Mouse (Mus musculus): ENCODE results near the gene Trub1. TPM values are rescaled to one million over a fixed set of nuclear protein-coding genes. Genes with fewer than 3 reads are reported as not detected.
A peak's percentile ranks its signal among the peaks of the same experiment; 100 is the strongest.

The Trub1 gene
- polyA plus RNA-seq, 1 experiment from 2014 or later, result 29.2 TPM

- WGBS, result 70% methylated on average over 25 of the region's 25 CpGs
- Histone ChIP-seq H3K27me3 (ENCODE audit: insufficient read depth, low read length) (no peaks in the 10 kb centered on the region), H3K9me3 (ENCODE audit: low read depth, low read length) (no peaks in the 10 kb centered on the region), H3K4me2 (no peak overlapping the region), H3K27ac (ENCODE audit: low read depth) (no peak overlapping the region), H3K4me3 (ENCODE audit: low read depth, low read length) (no peak overlapping the region), H3K36me3 (ENCODE audit: insufficient read depth) (no peaks in the 10 kb centered on the region), H3K9ac (no peak overlapping the region), H3K4me1 (ENCODE audit: insufficient read depth) (peaks cover 14% of the 10 kb centered on the region)
- no peak for TF ChIP-seq CTCF (IDR thresholded peaks at IDR 0.05; ENCODE audit: low read depth)
- ATAC-seq (ENCODE audit: insufficient read depth) (no peak), DNase-seq (peak; percentile 18)
These were observed 52.6 kb downstream of the Trub1 start for GRCm38 (mm10) chr19:57505048-57505932.

GRCm38 (mm10) chr19:57506591-57506990 is 53.9 kb downstream of the Trub1 start:
- Histone ChIP-seq H3K9me3 (ENCODE audit: low read depth, low read length) (no peaks in the 10 kb centered on the region), H3K4me2 (no peak overlapping the region), H3K36me3 (ENCODE audit: insufficient read depth) (no peaks in the 10 kb centered on the region), H3K27me3 (ENCODE audit: insufficient read depth, low read length) (no peaks in the 10 kb centered on the region), H3K4me3 (ENCODE audit: low read depth, low read length) (no peak overlapping the region), H3K9ac (no peak overlapping the region), H3K4me1 (ENCODE audit: insufficient read depth) (peaks cover 18% of the 10 kb centered on the region), H3K27ac (ENCODE audit: low read depth) (0 out of 2 replicates have a peak overlapping the region, but pooled peaks have one; percentile 2)
- ATAC-seq (ENCODE audit: insufficient read depth), result peak; percentile 38; the same call in 1 of the 2 replicates
- peak; percentile 87 for DNase-seq
- 16% methylated on average over 5 of the region's 5 CpGs for WGBS
- no peak for TF ChIP-seq CTCF (IDR thresholded peaks at IDR 0.05; ENCODE audit: low read depth)

- Histone ChIP-seq H3K9me3 (ENCODE audit: low read depth, low read length) (no peaks in the 10 kb centered on the region), H3K4me3 (ENCODE audit: low read depth, low read length) (no peak overlapping the region), H3K36me3 (ENCODE audit: insufficient read depth) (no peaks in the 10 kb centered on the region), H3K27ac (ENCODE audit: low read depth) (no peak overlapping the region), H3K27me3 (ENCODE audit: insufficient read depth, low read length) (no peaks in the 10 kb centered on the region), H3K9ac (no peak overlapping the region), H3K4me1 (ENCODE audit: insufficient read depth) (peaks cover 16% of the 10 kb centered on the region), H3K4me2 (no peak overlapping the region)
- no peak; the same call in 1 of the 2 replicates for ATAC-seq (ENCODE audit: insufficient read depth)
- 63% methylated on average over 11 of the region's 11 CpGs for WGBS
- peak; percentile 70 for DNase-seq
- TF ChIP-seq CTCF (IDR thresholded peaks at IDR 0.05; ENCODE audit: low read depth), result no peak
These were observed 55.6 kb downstream of the Trub1 start for GRCm38 (mm10) chr19:57508261-57508788.

- no peak overlapping the region for H3K9ac ChIP-seq
- H3K4me2 ChIP-seq, result peak overlapping the region; percentile 11; the same call in 1 of the 2 replicates
- H3K27me3 ChIP-seq (ENCODE audit: insufficient read depth, low read length), result no peaks in the 10 kb centered on the region
- H3K4me1 ChIP-seq (ENCODE audit: insufficient read depth), result peaks cover 16% of the 10 kb centered on the region
- no peak for TF ChIP-seq CTCF (IDR thresholded peaks at IDR 0.05; ENCODE audit: low read depth)
- H3K36me3 ChIP-seq (ENCODE audit: insufficient read depth), result no peaks in the 10 kb centered on the region
- peak overlapping the region; percentile 7; the same call in 1 of the 2 replicates for H3K27ac ChIP-seq (ENCODE audit: low read depth)
- no peak overlapping the region for H3K4me3 ChIP-seq (ENCODE audit: low read depth, low read length)
- WGBS, result 35% methylated on average over 14 of the region's 14 CpGs
- peak; percentile 50; the same call in 1 of the 2 replicates for ATAC-seq (ENCODE audit: insufficient read depth)
- DNase-seq, result peak; percentile 81
- H3K9me3 ChIP-seq (ENCODE audit: low read depth, low read length), result no peaks in the 10 kb centered on the region
These were observed 57.1 kb downstream of the Trub1 start for GRCm38 (mm10) chr19:57509758-57510319.

- Histone ChIP-seq H3K4me2 (no peak overlapping the region), H3K27me3 (ENCODE audit: insufficient read depth, low read length) (no peaks in the 10 kb centered on the region), H3K4me1 (ENCODE audit: insufficient read depth) (peaks cover 16% of the 10 kb centered on the region), H3K36me3 (ENCODE audit: insufficient read depth) (no peaks in the 10 kb centered on the region), H3K4me3 (ENCODE audit: low read depth, low read length) (no peak overlapping the region), H3K27ac (ENCODE audit: low read depth) (no peak overlapping the region), H3K9me3 (ENCODE audit: low read depth, low read length) (no peaks in the 10 kb centered on the region), H3K9ac (no peak overlapping the region)
- 82% methylated on average over 11 of the region's 11 CpGs for WGBS
- no peak for TF ChIP-seq CTCF (IDR thresholded peaks at IDR 0.05; ENCODE audit: low read depth)
- ATAC-seq (ENCODE audit: insufficient read depth), result no peak
- DNase-seq, result no peak
These were observed 58.1 kb downstream of the Trub1 start for GRCm38 (mm10) chr19:57510836-57511235.

- Histone ChIP-seq H3K4me1 (ENCODE audit: insufficient read depth) (peaks cover 10% of the 10 kb centered on the region), H3K4me2 (no peak overlapping the region), H3K36me3 (ENCODE audit: insufficient read depth) (no peaks in the 10 kb centered on the region), H3K9me3 (ENCODE audit: low read depth, low read length) (no peaks in the 10 kb centered on the region), H3K27ac (ENCODE audit: low read depth) (no peak overlapping the region), H3K9ac (no peak overlapping the region), H3K4me3 (ENCODE audit: low read depth, low read length) (no peak overlapping the region), H3K27me3 (ENCODE audit: insufficient read depth, low read length) (no peaks in the 10 kb centered on the region)
- TF ChIP-seq CTCF (IDR thresholded peaks at IDR 0.05; ENCODE audit: low read depth), result no peak
- WGBS, result 82% methylated on average over 9 of the region's 9 CpGs
- ATAC-seq (ENCODE audit: insufficient read depth) (no peak), DNase-seq (no peak)
These were observed 60.4 kb downstream of the Trub1 start for GRCm38 (mm10) chr19:57513123-57513522.

GRCm38 (mm10) chr19:57521721-57522120 is 69.0 kb downstream of the Trub1 start:
- H3K9ac ChIP-seq, result no peak overlapping the region
- H3K4me3 ChIP-seq (ENCODE audit: low read depth, low read length), result no peak overlapping the region
- H3K4me2 ChIP-seq, result no peak overlapping the region
- H3K27ac ChIP-seq (ENCODE audit: low read depth), result no peak overlapping the region
- DNase-seq, result no peak
- no peaks in the 10 kb centered on the region for H3K9me3 ChIP-seq (ENCODE audit: low read depth, low read length)
- TF ChIP-seq CTCF (IDR thresholded peaks at IDR 0.05; ENCODE audit: low read depth), result no peak
- H3K27me3 ChIP-seq (ENCODE audit: insufficient read depth, low read length), result no peaks in the 10 kb centered on the region
- no peak for ATAC-seq (ENCODE audit: insufficient read depth)
- H3K36me3 ChIP-seq (ENCODE audit: insufficient read depth), result no peaks in the 10 kb centered on the region
- H3K4me1 ChIP-seq (ENCODE audit: insufficient read depth), result no peaks in the 10 kb centered on the region; the same call in 1 of the 2 replicates
